Mouse (Mus musculus) left cerebral cortex, postnatal 4 days (tissue): ENCODE measurements around the gene She. TPM values are rescaled to one million over a fixed set of nuclear protein-coding genes. Genes with fewer than 3 reads are reported as not detected.
"Not testable (repeated sequence)": the region's sequence is repeated elsewhere in the genome, so short reads cannot be mapped to it uniquely, and the experiment has no call there.

Source experiments
- DNase-seq: peaks from one replicate; pipeline ENCODE4 v3.0.0-alpha.2; 2022
- intact Hi-C: fragments of 180-260 bp; cut with DNase I; formaldehyde crosslinking; loops from one replicate; pipeline ENCODE4 v1.15.1; 2025
- total RNA-seq, 2 experiments: library from RNA; stranded (reverse); gene quantifications; 2 replicates each; pipeline ENCODE4 v1.2.3; 2021

The She gene
- total RNA-seq = 1 to 10 TPM; 3.0 to 3.4 TPM

GRCm38 (mm10) chr3:89830815-89831591, at the start of gene She:
TSS of gene She (plus strand) at chr3:89831370.
- DNase-seq = no peak
- intact Hi-C loops = no loop called here

GRCm38 (mm10) chr3:89781640-89782039, 49.5 kb upstream of the She start:
- intact Hi-C loops = no loop called here
- no peak for DNase-seq

- DNase-seq = peak; percentile 82
- intact Hi-C loops = loop anchor here (5.0 kb wide), 1 partner anchor 72 kb away; no protein-coding TSS in a partner anchor
Measured at GRCm38 (mm10) chr3:89784991-89785753, 46.0 kb upstream of the She start.

- DNase-seq = no peak
- intact Hi-C loops = loop anchor here (5.0 kb wide), 1 partner anchor 71 kb away; no protein-coding TSS in a partner anchor
Measured at GRCm38 (mm10) chr3:89786275-89786674, 44.9 kb upstream of the She start.

- intact Hi-C loops = loop anchor here (5.0 kb wide), 1 partner anchor 68 kb away; no protein-coding TSS in a partner anchor
- no peak for DNase-seq
Measured at GRCm38 (mm10) chr3:89788680-89789352, 42.4 kb upstream of the She start.

- no peak for DNase-seq
- intact Hi-C loops = no loop called here
Measured at GRCm38 (mm10) chr3:89794616-89795015, 36.6 kb upstream of the She start.

- intact Hi-C loops = no loop called here
- DNase-seq = no peak
Measured at GRCm38 (mm10) chr3:89795746-89796145, 35.4 kb upstream of the She start.

GRCm38 (mm10) chr3:89796358-89796757, 34.8 kb upstream of the She start:
- DNase-seq = no peak
- intact Hi-C loops = no loop called here

GRCm38 (mm10) chr3:89798518-89798917, 32.7 kb upstream of the She start:
- intact Hi-C loops = no loop called here
- DNase-seq = no peak

- intact Hi-C loops = no loop called here
- no peak for DNase-seq
Measured at GRCm38 (mm10) chr3:89799476-89799875, 31.7 kb upstream of the She start.

GRCm38 (mm10) chr3:89800078-89800477, 31.1 kb upstream of the She start:
- intact Hi-C loops, DNase-seq: not testable (repeated sequence)

GRCm38 (mm10) chr3:89800774-89801506, 30.2 kb upstream of the She start:
- no peak for DNase-seq
- intact Hi-C loops = no loop called here

- no peak for DNase-seq
- intact Hi-C loops = no loop called here
Measured at GRCm38 (mm10) chr3:89801507-89801847, 29.7 kb upstream of the She start.

- intact Hi-C loops = no loop called here
- no peak for DNase-seq
Measured at GRCm38 (mm10) chr3:89802876-89803275, 28.3 kb upstream of the She start.

GRCm38 (mm10) chr3:89805179-89805578, 26.0 kb upstream of the She start:
- intact Hi-C loops = no loop called here
- no peak for DNase-seq

GRCm38 (mm10) chr3:89806751-89807150, 24.4 kb upstream of the She start:
- intact Hi-C loops = no loop called here
- DNase-seq = no peak

- intact Hi-C loops = no loop called here
- DNase-seq = no peak
Measured at GRCm38 (mm10) chr3:89807171-89807570, 24.0 kb upstream of the She start.

GRCm38 (mm10) chr3:89807881-89808280, 23.3 kb upstream of the She start:
- intact Hi-C loops = no loop called here
- DNase-seq = no peak

- intact Hi-C loops = no loop called here
- DNase-seq = no peak
Measured at GRCm38 (mm10) chr3:89808638-89809037, 22.5 kb upstream of the She start.

- no peak for DNase-seq
- intact Hi-C loops = no loop called here
Measured at GRCm38 (mm10) chr3:89810841-89811240, 20.3 kb upstream of the She start.

- DNase-seq = no peak
- intact Hi-C loops = no loop called here
Measured at GRCm38 (mm10) chr3:89812166-89812565, 19.0 kb upstream of the She start.
